Mouse (Mus musculus) urinary bladder, adult 2 months (tissue): Measurements from ENCODE around the gene Olfr720. TPM values are rescaled to one million over a fixed set of nuclear protein-coding genes. Genes with fewer than 3 reads are reported as not detected.

ENCODE experiments used
- DNase-seq: peaks from one replicate; pipeline ENCODE4 v3.0.0; 2022; ENCODE audit warnings: low spot score
- polyA plus RNA-seq: library from polyadenylated mRNA; depleted of rRNA; stranded (reverse); fragments of >200 nt; gene quantifications from 2 replicates; pipeline ENCODE4 v1.2.3, GENCODE M21; 2012; rRNA removed

The Olfr720 gene
- polyA plus RNA-seq = not detected in 2 replicates

DNA sequence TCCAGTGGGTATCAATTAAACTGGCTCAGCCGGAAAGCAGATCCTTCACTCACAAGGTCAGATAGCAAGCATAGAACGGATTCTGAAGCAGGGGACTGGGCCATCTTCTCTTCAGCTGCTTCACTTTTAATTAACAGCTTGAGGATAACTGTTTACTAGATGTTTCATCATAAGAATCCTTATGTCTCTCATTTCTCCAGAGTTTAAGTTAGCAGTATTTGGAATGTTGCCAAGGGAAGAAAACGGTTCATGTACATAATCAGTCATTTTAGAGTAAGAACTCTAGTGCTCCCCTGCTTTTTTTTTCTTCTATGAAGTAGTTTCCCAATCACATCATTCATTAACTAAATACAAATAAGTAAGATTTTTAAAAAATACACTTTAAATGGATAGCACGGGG lies at the start of gene Olfr720:
Gene Olfr720, minus strand, starts transcription at position 101 of the 400 bp plus-strand sequence.
- no peak for DNase-seq

Other genes with a start within 250 kb of the Olfr720 start
- 18.1 and 18.3 TPM in 2 replicates for gene Atxn7, start 225.4 kb downstream of the Olfr720 start, polyA plus RNA-seq
- 81.7 and 94.0 TPM in 2 replicates for gene Thoc7, start 225.0 kb downstream of the Olfr720 start, polyA plus RNA-seq
- 85.1 and 90.7 TPM in 2 replicates for gene Psmd6, start 65.9 kb downstream of the Olfr720 start, polyA plus RNA-seq
- not detected in 2 replicates for gene Olfr31, start 136.0 kb upstream of the Olfr720 start, polyA plus RNA-seq
- gene Il3ra, start 159.4 kb upstream of the Olfr720 start, polyA plus RNA-seq = 22.9 and 23.1 TPM in 2 replicates
- not detected in 2 replicates for gene Olfr721-ps1, start 214.5 kb upstream of the Olfr720 start, polyA plus RNA-seq